Mouse (Mus musculus) megakaryocyte, embryonic 14.5 days (primary cell): ENCODE measurements around the gene Csk.

ENCODE experiments used
- FLI1 ChIP-seq: IDR thresholded peaks from 2 replicates; pipeline ENCODE4 v1.6.1; 2012; ENCODE audit warnings: low read length, inconsistent platforms, mixed read lengths
- GATA1 ChIP-seq: IDR thresholded peaks from 3 replicates; pipeline ENCODE4 v1.6.1; 2012; ENCODE audit warnings: mixed read lengths, low read length, inconsistent platforms, borderline replicate concordance

DNA sequence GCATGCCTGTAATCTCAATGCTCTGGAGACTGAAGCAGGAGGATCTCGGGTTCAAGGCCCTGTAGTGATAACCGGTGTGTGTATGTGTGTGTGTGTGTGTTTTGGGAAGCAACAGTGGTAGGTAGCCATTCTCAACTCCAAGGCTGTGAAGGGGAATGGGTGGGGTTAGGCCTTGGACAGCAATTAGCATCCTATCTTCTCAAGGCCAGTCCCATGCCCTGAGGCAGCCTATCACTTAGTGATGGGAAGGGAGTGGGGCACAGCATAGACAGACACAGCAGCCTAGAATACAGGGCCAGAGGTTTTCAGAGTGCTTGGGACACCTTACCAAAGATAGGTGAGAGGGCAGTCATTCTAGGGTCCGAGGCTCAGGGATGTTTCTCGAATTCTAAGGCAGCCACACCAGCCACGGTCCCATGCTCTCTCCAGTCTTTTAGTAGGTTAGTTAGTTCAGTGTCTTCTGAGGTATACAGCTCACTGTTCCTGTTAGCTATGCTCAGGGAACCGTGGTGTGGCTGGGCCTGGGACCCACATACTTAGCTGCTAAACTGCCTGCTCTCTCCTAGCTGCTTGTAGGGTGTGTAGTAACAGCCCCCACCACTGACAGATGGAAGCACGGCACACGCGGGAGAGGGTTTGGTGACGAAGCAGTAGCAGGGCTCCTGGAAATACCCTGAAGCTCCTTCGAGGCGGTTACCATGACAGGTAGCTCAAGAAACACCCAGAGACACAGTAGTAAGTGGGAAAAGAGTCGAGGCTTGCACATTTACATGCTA, 11.5 kb downstream of the Csk start:
- TF ChIP-seq GATA1 (no peak), FLI1 (no peak)
